Mouse (Mus musculus) olfactory bulb, adult 2 months (tissue): ENCODE measurements around the gene Ankrd52.

Source experiments
- CTCF ChIP-seq: fragments of 200-500 bp; IDR thresholded peaks from 2 replicates; pipeline ENCODE4 v1.5.1; 2012; ENCODE audit warnings: low read depth, mild to moderate bottlenecking, low read length, moderate library complexity; ENCODE audit not compliant: insufficient read depth
- POLR2A ChIP-seq: fragments of 200-500 bp; IDR thresholded peaks from 2 replicates; pipeline ENCODE4 v1.6.1; 2012; ENCODE audit warnings: mild to moderate bottlenecking, low read depth, low read length, moderate library complexity; ENCODE audit not compliant: insufficient read depth

- no peak for TF ChIP-seq CTCF
- no peak for TF ChIP-seq POLR2A
These were observed 59.0 kb downstream of the Ankrd52 start for GRCm38 (mm10) chr10:128435873-128436272.
